Mouse (Mus musculus): ENCODE data around the gene Gas7. TPM values are rescaled to one million over a fixed set of nuclear protein-coding genes. Genes with fewer than 3 reads are reported as not detected.

Gas7 gene
- total RNA-seq, 1 experiment from 2014 or later = 6.5 TPM

GRCm38 (mm10) chr11:67481691-67482090 is 26.5 kb downstream of the Gas7 start:
- no peak for ATAC-seq (ENCODE audit: extremely low read depth, insufficient number of reproducible peaks, low FRiP score, poor library complexity, severe bottlenecking)

GRCm38 (mm10) chr11:67482217-67482760 is 27.1 kb downstream of the Gas7 start:
- ATAC-seq (ENCODE audit: extremely low read depth, insufficient number of reproducible peaks, low FRiP score, poor library complexity, severe bottlenecking) = 0 out of 2 replicates have a peak, but pooled peaks have one; percentile 13

GRCm38 (mm10) chr11:67488156-67488555 is 32.9 kb downstream of the Gas7 start:
- no peak for ATAC-seq (ENCODE audit: extremely low read depth, insufficient number of reproducible peaks, low FRiP score, poor library complexity, severe bottlenecking)

- ATAC-seq (ENCODE audit: extremely low read depth, insufficient number of reproducible peaks, low FRiP score, poor library complexity, severe bottlenecking) = no peak
Observed at GRCm38 (mm10) chr11:67489647-67490175, 34.5 kb downstream of the Gas7 start.

- ATAC-seq (ENCODE audit: extremely low read depth, insufficient number of reproducible peaks, low FRiP score, poor library complexity, severe bottlenecking) = no peak
Observed at GRCm38 (mm10) chr11:67496796-67497195, 41.6 kb downstream of the Gas7 start.

- ATAC-seq (ENCODE audit: extremely low read depth, insufficient number of reproducible peaks, low FRiP score, poor library complexity, severe bottlenecking) = no peak
Observed at GRCm38 (mm10) chr11:67500115-67500514, 44.9 kb downstream of the Gas7 start.

GRCm38 (mm10) chr11:67501468-67502244 is 46.4 kb downstream of the Gas7 start:
- no peak for ATAC-seq (ENCODE audit: extremely low read depth, insufficient number of reproducible peaks, low FRiP score, poor library complexity, severe bottlenecking)

GRCm38 (mm10) chr11:67509219-67509876 is 54.1 kb downstream of the Gas7 start:
- ATAC-seq (ENCODE audit: extremely low read depth, insufficient number of reproducible peaks, low FRiP score, poor library complexity, severe bottlenecking) = no peak

- no peak for ATAC-seq (ENCODE audit: extremely low read depth, insufficient number of reproducible peaks, low FRiP score, poor library complexity, severe bottlenecking)
Observed at GRCm38 (mm10) chr11:67510831-67511230, 55.6 kb downstream of the Gas7 start.

GRCm38 (mm10) chr11:67513001-67513400 is 57.8 kb downstream of the Gas7 start:
- ATAC-seq (ENCODE audit: extremely low read depth, insufficient number of reproducible peaks, low FRiP score, poor library complexity, severe bottlenecking) = no peak

- no peak for ATAC-seq (ENCODE audit: extremely low read depth, insufficient number of reproducible peaks, low FRiP score, poor library complexity, severe bottlenecking)
Observed at GRCm38 (mm10) chr11:67514401-67514800, 59.2 kb downstream of the Gas7 start.

GRCm38 (mm10) chr11:67515020-67515911 is 60.0 kb downstream of the Gas7 start:
- ATAC-seq (ENCODE audit: extremely low read depth, insufficient number of reproducible peaks, low FRiP score, poor library complexity, severe bottlenecking) = no peak

GRCm38 (mm10) chr11:67515912-67516305 is 60.7 kb downstream of the Gas7 start:
- ATAC-seq (ENCODE audit: extremely low read depth, insufficient number of reproducible peaks, low FRiP score, poor library complexity, severe bottlenecking) = no peak

GRCm38 (mm10) chr11:67517748-67518147 is 62.5 kb downstream of the Gas7 start:
- ATAC-seq (ENCODE audit: extremely low read depth, insufficient number of reproducible peaks, low FRiP score, poor library complexity, severe bottlenecking) = no peak

GRCm38 (mm10) chr11:67518985-67519384 is 63.7 kb downstream of the Gas7 start:
- ATAC-seq (ENCODE audit: extremely low read depth, insufficient number of reproducible peaks, low FRiP score, poor library complexity, severe bottlenecking) = no peak

GRCm38 (mm10) chr11:67522671-67523070 is 67.4 kb downstream of the Gas7 start:
- ATAC-seq (ENCODE audit: extremely low read depth, insufficient number of reproducible peaks, low FRiP score, poor library complexity, severe bottlenecking) = no peak

GRCm38 (mm10) chr11:67523806-67524205 is 68.6 kb downstream of the Gas7 start:
- no peak for ATAC-seq (ENCODE audit: extremely low read depth, insufficient number of reproducible peaks, low FRiP score, poor library complexity, severe bottlenecking)

GRCm38 (mm10) chr11:67524731-67525130 is 69.5 kb downstream of the Gas7 start:
- no peak for ATAC-seq (ENCODE audit: extremely low read depth, insufficient number of reproducible peaks, low FRiP score, poor library complexity, severe bottlenecking)

- no peak for ATAC-seq (ENCODE audit: extremely low read depth, insufficient number of reproducible peaks, low FRiP score, poor library complexity, severe bottlenecking)
Observed at GRCm38 (mm10) chr11:67525841-67526240, 70.6 kb downstream of the Gas7 start.
